In genomic region chr6:33484568-33484967, GRCm38 (mm10) we compare ENCODE assay signal across 18 mouse cellular contexts.
DNase-seq lines count a peak whose midpoint lies in the region; ATAC-seq and TF ChIP-seq lines count a peak whose summit lies in the region.
"Had no signal": no experiment of that assay in that cellular context is flagged by ENCODE, and none has a peak within 500 bp of the region (broad histone marks: within the 10 kb centered on the region; RNA-seq: fewer than 3 reads in every experiment).

No protein-coding gene starts in this region.

- peak; percentile 6 for DNase-seq in gastrocnemius, postnatal 25 days
- no peak for DNase-seq in gastrocnemius, adult 8-10 months (ENCODE audit: low spot score in 2 of 2)
- DNase-seq in skeletal muscle tissue, adult 2 months (ENCODE audit: low read depth, low spot score) = peak; percentile 2
- DNase-seq: adrenal gland, postnatal 14 days; cerebellum, adult 8-10 months; cerebellum, postnatal 14 days; embryo, embryonic 11 days; gastrocnemius, postnatal 10 days; heart, postnatal 36 days had no signal

- no peaks in the 10 kb centered on the region for H3K9me3 ChIP-seq in kidney, embryonic 16.5 days (ENCODE audit: low read length)
- H3K9me3 ChIP-seq in kidney, embryonic 14.5 days (ENCODE audit: control insufficient read depth, low read length) = no peaks in the 10 kb centered on the region
- H3K9me3 ChIP-seq: embryonic facial prominence, embryonic 12.5 days; forebrain, embryonic 15.5 days; G1E; heart, embryonic 13.5 days; hindbrain, embryonic 15.5 days had no signal

- H3K36me3 ChIP-seq in kidney, embryonic 16.5 days (ENCODE audit: insufficient read depth, low read length) = no peaks in the 10 kb centered on the region
- H3K36me3 ChIP-seq in kidney, embryonic 14.5 days (ENCODE audit: control insufficient read depth, insufficient read depth, low read length) = no peaks in the 10 kb centered on the region
- no peaks in the 10 kb centered on the region for H3K36me3 ChIP-seq in C2C12 (ENCODE audit: control insufficient read depth, insufficient read depth)
- H3K36me3 ChIP-seq: embryonic facial prominence, embryonic 12.5 days; forebrain, embryonic 15.5 days; heart, embryonic 13.5 days; hindbrain, embryonic 15.5 days had no signal

- 0 out of 2 replicates have a peak, but pooled peaks cover 5% of the 10 kb centered on the region for H3K4me1 ChIP-seq in kidney, embryonic 16.5 days (ENCODE audit: insufficient read depth, low read length)
- no peaks in the 10 kb centered on the region for H3K4me1 ChIP-seq in kidney, embryonic 14.5 days (ENCODE audit: control insufficient read depth, insufficient read depth, low read length)
- H3K4me1 ChIP-seq: embryonic facial prominence, embryonic 12.5 days; forebrain, embryonic 15.5 days; hindbrain, embryonic 15.5 days had no signal

- no peak overlapping the region for H3K27ac ChIP-seq in kidney, embryonic 16.5 days (ENCODE audit: low read length)
- no peak overlapping the region for H3K27ac ChIP-seq in kidney, embryonic 14.5 days (ENCODE audit: low read depth, low read length)
- H3K27ac ChIP-seq: embryonic facial prominence, embryonic 12.5 days; forebrain, embryonic 15.5 days; heart, embryonic 13.5 days; hindbrain, embryonic 15.5 days had no signal

- H3K79me3 ChIP-seq in C2C12 (ENCODE audit: low read depth) = no peaks in the 10 kb centered on the region

- 38% methylated on average over 9 of the region's 9 CpGs for WGBS in kidney, embryonic 16.5 days
- 44% methylated on average over 9 of the region's 9 CpGs for whole genome bisulfite sequencing in kidney, embryonic 14.5 days

- no peak for TF ChIP-seq CTCF in C2C12 (IDR thresholded peaks at IDR 0.05; ENCODE audit: control insufficient read depth, insufficient read depth, insufficient read length)

- H3K9ac ChIP-seq in kidney, embryonic 16.5 days (replicated peaks; ENCODE audit: low read length) = no peak overlapping the region
- no peak overlapping the region for H3K9ac ChIP-seq in kidney, embryonic 14.5 days (ENCODE audit: low read depth, low read length)
- H3K9ac ChIP-seq: embryonic facial prominence, embryonic 12.5 days; forebrain, embryonic 15.5 days; heart, embryonic 13.5 days; hindbrain, embryonic 15.5 days had no signal

- H3K4me2 ChIP-seq in kidney, embryonic 16.5 days (replicated peaks; ENCODE audit: low read depth, low read length) = no peak overlapping the region
- H3K4me2 ChIP-seq in kidney, embryonic 14.5 days (replicated peaks; ENCODE audit: low read depth, low read length) = no peak overlapping the region
- H3K4me2 ChIP-seq: embryonic facial prominence, embryonic 12.5 days; forebrain, embryonic 15.5 days; heart, embryonic 13.5 days; hindbrain, embryonic 15.5 days had no signal

- 0 out of 2 replicates have a peak, but pooled peaks have one; percentile 59 for ATAC-seq in kidney, embryonic 16.5 days (ENCODE audit: low FRiP score, low TSS enrichment)
- ATAC-seq in kidney, embryonic 14.5 days (ENCODE audit: low FRiP score, low TSS enrichment) = no peak
- ATAC-seq in monocyte, adult 5-6 weeks (replicated peaks; ENCODE audit: insufficient number of reproducible peaks, low FRiP score, low TSS enrichment, poor library complexity, severe bottlenecking) = no peak
- ATAC-seq: forebrain, embryonic 15.5 days had no signal

- no peaks in the 10 kb centered on the region for H3K79me2 ChIP-seq in C2C12 (ENCODE audit: control insufficient read depth, insufficient read depth)

- H3ac ChIP-seq in C2C12 (ENCODE audit: control insufficient read depth, insufficient read length, low read depth) = no peak overlapping the region

- H3K27me3 ChIP-seq in kidney, embryonic 16.5 days (ENCODE audit: insufficient read depth, low read length) = no peaks in the 10 kb centered on the region
- no peaks in the 10 kb centered on the region for H3K27me3 ChIP-seq in kidney, embryonic 14.5 days (ENCODE audit: control insufficient read depth, insufficient read depth, low read length)
- no peaks in the 10 kb centered on the region for H3K27me3 ChIP-seq in C2C12 (ENCODE audit: control insufficient read depth, insufficient read depth, insufficient read length)
- H3K27me3 ChIP-seq: embryonic facial prominence, embryonic 12.5 days; forebrain, embryonic 15.5 days; heart, embryonic 13.5 days; hindbrain, embryonic 15.5 days had no signal

- no peak overlapping the region for H3K4me3 ChIP-seq in kidney, embryonic 16.5 days (ENCODE audit: low read length)
- no peak overlapping the region for H3K4me3 ChIP-seq in kidney, embryonic 14.5 days (ENCODE audit: low read length)
- no peak overlapping the region for H3K4me3 ChIP-seq in C2C12 (ENCODE audit: insufficient read depth, poor library complexity, severe bottlenecking)
- H3K4me3 ChIP-seq: embryonic facial prominence, embryonic 12.5 days; forebrain, embryonic 15.5 days; heart, embryonic 13.5 days; hindbrain, embryonic 15.5 days had no signal

TF ChIP-seq in C2C12, 6 proteins besides CTCF, POLR2A, EP300 and RAD21:
- no peak for TF ChIP-seq MAX (IDR thresholded peaks at IDR 0.05)
- TF ChIP-seq MYOD1 (IDR thresholded peaks at IDR 0.05; ENCODE audit: control insufficient read depth, insufficient read length, low read depth) = no peak
- peak; percentile 88 for TF ChIP-seq USF1 (IDR thresholded peaks at IDR 0.05; ENCODE audit: low read depth)
- no peak for TF ChIP-seq MYOG (IDR thresholded peaks at IDR 0.05; ENCODE audit: control insufficient read depth, extremely low read depth, insufficient read length)
TF ChIP-seq in C2C12: peak in this region for 1.

Comparison
In these comparisons a context has a peak if more than half of its experiments do, and no peak if none do; other contexts are left out.
1. DNase-seq: peak in gastrocnemius, postnatal 25 days (single experiment) and skeletal muscle tissue, adult 2 months (single experiment); none in gastrocnemius, adult 8-10 months (0 of 2).